Mouse (Mus musculus) urinary bladder, adult 18-20 months (tissue): ENCODE measurements at regions not wholly inside any gene's neighbourhood (a gene's known extent, or its start where the extent isn't known, plus 50 kb on each side); places are given as distances from the start of the nearest gene placed in this dataset.
A peak's percentile ranks its signal among the peaks of the same experiment; 100 is the strongest.

Experiments
- DNase-seq, 2 experiments: peaks; one replicate each; pipeline ENCODE4 v3.0.0; 2022; ENCODE audit warnings: low spot score in 2 of 2, mixed read lengths in 2 of 2

DNA sequence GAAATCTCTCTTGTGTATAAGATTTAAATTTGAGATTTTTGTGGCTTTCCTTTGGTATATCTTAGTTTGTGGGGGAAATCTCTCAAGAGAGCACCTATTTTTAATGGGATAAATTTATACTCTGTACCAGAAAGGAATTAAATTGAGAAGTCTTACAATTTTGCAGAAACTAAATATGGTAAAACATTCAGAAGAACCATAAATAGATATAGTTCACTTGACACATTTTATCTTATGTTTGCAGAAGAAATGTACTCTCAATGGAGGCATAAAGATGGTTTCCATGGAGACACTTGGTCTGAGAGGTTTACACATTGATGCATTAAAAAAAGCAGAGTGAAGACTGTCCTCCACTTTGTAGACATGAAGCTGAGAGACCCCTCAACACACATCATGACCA is 86.9 kb downstream of the Ndufa10 start:
- DNase-seq, result no peak

DNA sequence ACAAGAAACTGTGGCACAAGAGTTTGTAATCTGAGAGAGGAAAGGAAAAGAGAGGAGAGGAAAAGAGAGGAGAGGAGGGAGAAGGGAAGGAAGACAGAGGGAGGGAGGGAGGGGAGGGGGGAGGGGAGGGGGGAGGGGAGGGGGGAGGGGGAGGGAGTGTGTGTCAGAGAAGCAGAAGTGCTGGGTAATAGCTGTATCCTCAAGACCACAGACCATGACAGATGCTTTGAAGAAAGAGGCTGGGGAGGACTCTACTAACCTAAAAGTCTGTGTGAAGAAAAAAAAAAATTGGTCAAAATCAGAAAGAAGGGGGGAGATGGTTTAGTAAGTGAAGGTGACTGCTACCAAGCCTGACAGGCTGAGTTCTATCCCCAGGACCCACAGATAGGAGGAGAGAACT is 88.7 kb downstream of the Ndufa10 start:
- DNase-seq, result no peak

DNA sequence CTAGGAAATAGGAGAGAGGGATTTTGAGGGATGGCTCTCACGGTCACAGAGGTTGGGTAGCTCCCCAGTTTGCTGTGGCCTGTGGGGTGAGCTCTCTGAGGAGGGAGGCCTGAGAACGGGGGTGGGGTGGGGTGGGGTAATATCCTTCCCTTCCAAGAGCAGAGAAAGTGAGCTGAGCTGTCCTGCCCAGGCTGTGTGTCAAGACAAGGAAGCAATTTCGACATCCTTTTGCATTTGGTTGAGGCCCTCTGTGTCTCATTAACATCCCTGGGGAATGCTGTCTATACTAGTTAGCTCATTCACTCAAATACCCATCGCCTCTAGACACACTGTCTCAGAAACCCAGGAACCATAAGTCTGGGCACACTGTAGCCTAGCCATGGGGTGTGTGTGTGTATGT is 89.9 kb downstream of the Ndufa10 start:
- no peak for DNase-seq

DNA sequence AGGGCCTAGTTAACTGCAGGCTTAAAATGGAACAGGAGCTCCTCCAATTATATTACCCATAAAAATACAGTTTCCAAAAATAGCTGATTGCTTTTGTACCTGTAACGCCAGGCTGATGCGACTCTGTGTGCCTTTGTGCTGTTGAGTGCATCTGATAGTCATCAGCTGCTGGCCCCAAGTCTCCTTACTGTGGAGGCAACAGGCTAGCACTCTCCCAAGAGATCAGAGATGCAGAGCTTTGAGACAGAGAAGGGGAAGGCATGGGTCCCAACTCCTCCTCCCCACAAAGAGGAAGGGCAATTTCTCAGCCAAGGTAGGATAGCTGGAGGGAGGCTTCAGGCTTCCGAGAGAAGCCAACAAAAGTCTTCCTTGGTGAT is 94.2 kb downstream of the Ndufa10 start:
- DNase-seq, result no peak

DNA sequence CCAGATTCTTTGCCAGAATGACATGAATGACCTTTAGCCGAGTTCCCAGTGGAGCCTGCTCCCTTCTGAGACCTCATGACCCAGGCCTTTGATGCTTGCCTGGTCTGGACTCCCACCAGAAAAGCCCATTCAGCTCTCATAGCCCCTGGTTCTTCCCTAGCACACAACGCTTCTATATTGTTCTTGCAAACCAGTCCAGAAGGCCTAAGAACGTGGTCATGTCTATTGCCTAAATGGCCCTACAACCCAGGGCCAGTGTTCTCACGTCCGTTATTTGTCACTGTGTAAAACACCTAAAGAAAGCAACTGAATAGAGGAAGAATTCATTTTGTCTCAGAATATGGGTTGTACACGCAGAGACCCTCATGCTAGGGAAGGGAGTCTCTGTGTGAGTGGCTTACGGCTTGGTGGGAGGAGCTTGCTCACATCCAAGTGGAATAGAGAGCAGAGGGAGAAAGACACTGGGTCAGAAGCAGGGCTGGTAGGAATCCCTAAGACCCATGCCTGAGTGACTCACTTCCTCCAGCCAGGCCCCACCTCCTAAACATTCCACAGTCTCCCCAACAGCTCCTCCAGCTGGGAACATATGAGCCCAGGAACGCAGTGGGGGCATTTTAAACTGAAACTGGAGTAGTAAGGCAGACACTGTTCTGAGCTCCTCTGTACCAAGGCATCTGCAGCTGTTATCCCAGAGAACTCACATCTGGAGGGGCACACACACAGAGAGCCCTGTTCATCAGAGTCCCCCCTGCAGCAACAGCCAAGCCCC is 94.7 kb downstream of the Ndufa10 start:
- DNase-seq, result peak in 1 of 2 experiments; percentile 24

DNA sequence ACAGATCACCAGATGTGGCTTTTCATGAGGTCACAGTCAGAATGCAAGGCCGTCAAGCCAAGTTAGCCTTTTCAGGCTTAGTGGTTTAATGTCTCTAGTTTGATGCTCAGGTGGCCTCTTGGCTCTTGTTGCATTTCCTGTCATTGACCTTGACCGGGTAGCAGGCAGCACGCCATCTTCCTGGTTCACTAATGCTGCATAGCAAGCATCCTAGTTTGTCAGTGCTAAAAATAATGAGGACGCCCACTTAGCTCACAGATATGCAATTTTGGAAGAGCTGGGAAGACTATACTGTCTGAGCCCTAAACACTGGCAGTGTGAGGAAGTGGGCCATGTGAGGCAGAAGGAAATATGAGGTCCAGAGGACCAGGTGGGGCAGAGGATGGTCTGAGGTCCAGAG is 97.2 kb downstream of the Ndufa10 start:
- DNase-seq, result no peak

DNA sequence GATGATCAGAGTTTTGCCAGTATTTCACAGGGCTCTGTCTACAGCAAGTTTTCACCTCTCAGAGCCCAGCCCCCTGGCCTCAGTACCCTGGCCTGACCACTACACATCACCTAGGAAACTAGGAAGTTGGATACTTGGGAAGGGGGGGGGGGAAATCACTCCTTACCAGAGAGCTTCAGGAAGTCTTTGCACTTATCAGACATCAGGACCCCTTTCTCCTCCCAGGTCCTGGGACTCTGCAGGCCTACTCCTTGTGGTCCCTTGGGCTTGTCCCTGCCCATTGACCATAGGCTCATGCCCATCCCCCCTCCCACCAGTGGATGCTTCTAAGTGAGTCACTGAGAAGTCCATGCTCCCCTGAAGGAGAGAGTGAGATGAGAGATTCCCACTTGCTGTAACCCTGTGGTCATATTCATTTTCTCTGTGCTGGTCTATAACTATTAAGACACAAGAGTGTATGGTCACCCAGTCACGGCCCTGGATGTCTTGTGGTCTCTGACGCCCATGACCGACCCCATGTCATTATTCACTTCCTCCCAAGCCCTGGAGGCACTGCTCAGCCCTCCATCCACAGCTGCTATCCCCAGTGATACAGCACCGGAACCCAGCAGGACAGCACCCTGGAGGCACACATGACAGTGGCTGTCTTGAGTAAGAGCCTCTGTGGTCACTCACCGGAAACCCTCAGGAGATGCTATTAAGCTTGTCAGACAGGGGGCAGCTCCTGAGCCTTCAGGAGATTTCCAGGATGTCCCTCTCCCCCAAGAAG is 101.3 kb downstream of the Ndufa10 start:
- DNase-seq, result no peak

DNA sequence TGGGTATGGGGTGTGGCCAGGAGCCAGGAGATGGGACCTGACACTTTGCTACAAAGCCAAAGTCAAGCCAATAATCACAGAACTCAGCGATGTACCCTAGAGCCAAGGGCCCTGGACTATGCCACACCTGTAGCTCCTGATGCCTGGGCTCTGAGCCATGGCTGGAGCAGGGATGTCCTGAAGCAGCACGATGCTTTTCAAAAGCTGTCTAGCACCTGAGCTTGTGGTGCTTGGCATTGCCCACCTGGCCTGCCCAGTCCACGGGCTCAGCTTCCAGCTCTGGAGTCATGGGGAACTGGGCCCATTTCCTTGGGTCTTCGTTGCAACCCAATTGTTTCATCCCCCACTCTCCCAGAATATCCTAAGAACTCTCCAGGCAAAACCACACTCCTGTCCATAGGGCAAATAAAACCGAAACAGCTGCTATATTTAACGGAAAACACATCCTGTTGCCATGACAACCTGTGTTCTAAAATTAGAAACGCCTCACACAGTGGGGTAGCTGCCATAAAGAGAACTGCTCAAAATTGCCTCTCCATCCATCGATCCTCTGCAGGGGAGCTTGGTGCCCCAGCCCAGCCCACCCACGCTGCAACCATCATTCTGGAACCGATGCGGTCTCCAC is 102.2 kb downstream of the Ndufa10 start:
- no peak for DNase-seq

DNA sequence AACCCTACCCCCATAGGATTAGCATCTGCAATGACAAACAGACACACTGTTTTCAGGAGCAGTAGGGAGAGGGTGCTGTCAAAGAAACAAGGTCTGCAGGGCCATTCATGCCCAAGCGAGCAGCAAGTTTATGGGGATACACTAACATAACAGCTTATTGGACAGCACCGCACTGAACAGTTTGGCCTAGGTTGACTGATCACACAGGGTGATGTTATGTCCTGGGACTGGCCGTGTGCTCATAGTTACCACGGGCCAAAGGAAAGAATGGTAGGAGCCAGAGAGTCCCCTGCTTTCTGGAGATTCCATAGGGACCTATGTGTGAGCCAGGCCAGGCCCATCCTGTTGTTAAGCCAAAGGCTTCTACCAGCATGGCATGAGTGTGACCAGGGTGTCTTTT is 102.8 kb downstream of the Ndufa10 start:
- DNase-seq, result no peak

DNA sequence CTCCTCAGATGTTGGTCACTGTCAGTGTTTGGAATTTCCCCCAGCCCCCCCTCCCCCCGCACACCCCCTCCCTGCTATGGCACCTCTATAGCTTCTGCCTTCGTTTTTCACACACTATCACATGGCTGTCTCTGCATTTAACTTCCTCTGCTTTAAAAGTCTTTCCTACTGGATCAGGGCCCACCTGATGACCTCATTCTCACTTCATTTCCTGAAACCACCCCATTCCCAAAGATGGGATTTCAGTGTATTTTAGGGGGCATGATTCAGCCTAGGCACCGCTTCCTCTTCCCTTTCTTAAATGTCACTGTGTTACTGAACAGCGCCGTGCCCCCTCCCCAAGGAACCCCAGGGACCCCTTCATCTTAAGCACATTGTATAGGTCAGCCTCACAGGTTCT is 103.7 kb downstream of the Ndufa10 start:
- DNase-seq, result no peak

DNA sequence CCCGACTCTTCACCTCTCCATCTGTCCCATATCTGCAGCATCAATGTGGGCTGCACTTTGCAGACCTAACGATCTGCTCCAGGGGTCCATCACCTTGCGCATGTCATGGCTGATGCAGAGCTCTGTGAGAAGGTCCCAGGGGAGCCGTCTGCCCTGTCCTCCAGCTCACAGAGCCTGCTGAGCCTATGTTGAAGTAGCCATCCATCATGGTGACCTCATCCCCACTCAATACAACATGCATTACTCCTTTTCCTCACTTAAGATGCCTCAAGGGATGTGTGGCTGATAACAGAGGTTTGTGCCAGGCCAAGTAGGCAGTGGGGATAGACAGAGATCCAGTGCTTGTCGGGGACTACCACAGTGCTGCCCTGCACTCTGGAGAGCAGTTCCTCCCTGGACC is 107.4 kb downstream of the Ndufa10 start:
- DNase-seq, result no peak

DNA sequence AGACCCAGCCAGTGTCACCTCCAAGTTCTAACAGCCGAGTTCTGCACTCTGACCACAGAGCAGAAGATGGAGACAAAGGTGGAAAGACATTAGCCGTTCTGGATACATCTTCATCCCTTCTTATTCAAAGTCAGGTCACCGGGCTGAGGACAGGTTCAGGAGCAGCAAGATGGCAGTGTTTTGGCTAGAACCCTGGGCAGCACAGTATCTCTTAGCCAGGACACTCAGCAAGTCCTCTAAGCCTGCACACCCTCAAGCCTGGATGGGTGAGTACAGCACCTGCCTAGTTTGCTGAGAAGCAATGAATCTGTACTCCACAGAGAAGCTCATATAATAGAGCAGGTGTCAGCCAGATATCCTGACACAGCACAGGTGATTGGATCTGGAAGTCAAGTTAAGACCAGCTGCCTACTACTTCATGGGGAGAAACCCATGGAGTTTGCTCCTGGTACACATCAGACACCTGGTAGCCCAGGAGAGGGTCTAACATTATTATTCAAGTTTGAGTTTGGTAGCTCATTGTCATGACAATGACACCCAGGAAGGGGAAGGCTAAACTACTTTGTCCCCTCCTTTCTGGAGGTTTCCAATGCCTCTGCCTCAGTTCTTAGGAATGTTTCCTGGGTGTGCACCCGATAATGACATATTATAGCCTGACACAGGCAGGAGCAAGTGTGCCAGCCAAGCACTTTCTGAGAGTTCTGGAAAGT is 108.1 kb downstream of the Ndufa10 start:
- DNase-seq, result no peak

DNA sequence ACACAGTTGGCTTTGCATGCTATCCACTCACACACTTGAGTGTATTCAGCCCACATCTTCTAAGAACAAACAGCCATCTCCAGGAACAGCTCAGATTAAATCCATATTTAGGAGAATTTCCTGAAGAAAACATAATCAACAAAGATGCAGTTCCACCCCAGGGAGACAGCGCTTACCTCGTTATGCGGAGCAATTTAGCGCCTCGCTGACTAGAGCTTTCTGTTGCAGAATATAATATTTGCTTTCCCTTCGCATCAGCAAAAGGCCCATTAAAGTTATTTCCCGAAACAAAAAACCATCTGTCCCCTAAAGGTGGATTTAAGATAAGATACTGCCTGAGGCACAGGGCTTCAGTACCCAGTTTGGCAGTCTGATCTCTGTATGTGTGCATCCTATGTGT is 112.0 kb downstream of the Ndufa10 start:
- DNase-seq, result no peak

DNA sequence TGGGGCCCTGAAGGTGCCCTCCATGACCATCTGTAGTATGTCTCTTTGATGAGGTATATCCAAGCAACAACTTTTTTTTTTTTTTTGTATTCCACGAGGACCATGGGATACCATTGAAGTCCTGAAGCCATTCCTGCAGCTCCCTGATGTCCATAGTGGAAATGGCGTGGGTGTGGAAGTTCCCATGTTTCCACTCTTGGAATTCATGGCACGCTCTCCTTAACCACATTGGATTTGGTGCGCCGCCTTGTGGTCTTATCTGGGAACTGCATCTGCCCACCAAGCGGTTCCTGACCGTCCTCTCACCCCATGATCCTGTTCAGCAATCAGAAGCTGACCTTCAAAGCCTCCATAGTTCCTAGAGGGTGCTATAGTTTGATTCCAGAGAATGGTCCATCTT is 113.4 kb downstream of the Ndufa10 start:
- peak; percentile 17 to 43 for DNase-seq

DNA sequence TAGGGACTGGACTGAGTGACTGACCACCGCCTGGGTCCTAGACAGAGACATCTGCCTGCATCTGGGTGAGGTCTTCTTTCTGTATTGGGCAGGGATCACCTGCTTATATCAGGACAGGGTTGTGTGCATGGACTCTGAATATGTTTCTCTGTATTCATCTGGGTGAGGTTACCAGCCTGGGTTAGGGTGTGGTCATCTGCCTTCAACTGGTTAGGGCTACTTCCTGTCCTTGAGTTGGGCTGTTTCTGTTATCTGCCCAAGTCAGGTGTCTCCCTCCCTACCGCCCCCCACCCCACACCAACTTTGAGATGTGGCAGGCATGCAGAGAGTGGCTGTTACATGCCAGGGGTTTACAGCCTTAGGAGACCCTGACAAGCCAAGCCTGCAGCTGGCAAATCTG is 114.2 kb downstream of the Ndufa10 start:
- DNase-seq, result no peak

DNA sequence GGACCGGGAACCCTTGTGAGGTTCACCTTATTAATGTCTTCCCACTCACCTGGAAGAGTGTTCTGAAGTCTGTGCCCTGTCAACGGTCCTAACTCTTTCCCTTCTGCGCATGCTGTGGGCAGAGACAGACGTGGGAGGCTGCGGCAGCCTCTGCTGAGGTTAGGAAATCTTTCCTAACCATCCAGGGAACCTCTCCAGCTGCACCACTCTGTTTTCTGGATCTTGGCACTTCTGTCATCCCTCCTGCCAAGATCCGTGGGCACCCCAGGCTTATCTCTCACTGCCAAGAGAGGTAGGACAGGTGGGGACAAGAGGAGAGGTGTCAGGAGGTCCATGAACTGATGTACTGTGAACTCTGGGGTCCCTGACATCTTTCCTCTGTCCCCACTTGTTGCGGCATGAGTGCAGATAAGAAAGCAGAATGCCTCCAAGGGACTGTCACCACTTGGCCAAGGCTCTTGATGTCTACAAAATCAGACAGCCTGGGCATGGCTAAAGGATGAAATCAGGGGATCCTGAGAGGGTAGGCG is 114.8 kb downstream of the Ndufa10 start:
- no peak for DNase-seq

DNA sequence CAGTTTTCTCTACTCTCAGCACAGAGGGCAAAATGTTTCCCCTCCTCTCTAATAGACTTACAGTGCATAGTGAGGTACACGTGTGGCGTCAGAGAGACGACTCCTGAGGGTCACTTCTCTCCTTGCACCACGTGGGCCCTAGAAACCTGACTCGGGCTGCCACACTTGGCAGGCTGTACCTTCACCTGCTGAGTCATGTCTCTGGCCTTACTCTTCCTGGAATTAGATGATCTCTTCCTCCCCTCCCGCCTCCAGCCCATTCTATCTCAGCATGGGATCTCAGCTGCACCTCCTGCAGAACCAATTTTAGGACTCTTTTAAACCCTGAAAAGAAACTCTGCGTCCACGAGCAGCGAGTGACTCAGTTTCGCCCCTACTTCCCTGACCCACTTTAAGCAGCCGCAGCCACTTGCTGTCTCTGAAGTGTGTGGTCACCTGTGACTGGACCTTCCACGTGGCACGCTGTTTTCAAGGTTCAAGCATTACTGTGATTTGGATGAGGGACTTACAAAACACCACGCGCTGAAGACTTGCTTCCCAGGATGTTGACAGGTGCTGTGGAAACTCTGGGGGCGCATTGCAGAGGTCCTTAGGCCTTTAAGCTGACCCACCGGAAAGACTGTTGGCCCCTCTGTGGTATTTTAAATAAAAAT is 125.2 kb downstream of the Ndufa10 start:
- DNase-seq, result peak in 1 of 2 experiments; percentile 12

DNA sequence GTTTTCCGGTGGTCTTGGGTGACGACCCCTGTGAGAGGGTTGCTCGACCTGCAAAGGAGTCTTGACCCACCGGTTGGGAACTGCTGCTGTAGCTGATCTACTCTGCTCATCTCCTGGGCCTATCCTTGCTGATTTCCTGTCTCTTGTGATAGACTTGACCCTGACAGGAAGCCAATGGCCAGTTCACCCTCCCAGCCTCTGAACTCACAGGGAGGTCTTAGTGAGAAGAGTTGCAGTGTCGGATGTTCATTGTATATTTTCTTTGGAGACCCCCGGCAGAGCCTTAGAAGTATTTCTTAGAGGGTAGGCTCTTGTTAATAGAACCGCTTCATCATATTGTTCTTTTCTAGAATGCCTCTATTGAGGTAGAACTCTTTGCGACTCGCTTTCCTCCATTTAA is 126.0 kb downstream of the Ndufa10 start:
- no peak for DNase-seq

DNA sequence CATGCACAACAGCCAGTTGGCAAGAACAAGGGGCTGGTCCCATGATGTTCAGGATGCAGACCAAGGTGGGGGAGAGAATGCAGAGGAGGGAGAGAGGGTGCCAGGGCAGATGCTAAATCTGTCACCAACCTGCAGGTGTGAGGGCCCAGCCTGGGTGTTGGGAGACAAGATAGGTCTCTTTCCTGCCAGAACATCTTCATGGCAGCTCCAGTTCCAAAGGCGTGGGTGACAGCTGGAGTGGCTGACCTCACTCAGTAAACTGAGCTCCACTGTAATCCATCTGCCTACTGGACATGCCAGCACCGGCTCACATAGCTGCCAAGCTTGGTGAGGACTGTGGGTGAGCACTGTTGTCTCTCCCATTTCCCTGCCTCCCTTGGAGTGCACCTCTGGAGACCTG is 129.9 kb downstream of the Ndufa10 start:
- DNase-seq, result no peak

DNA sequence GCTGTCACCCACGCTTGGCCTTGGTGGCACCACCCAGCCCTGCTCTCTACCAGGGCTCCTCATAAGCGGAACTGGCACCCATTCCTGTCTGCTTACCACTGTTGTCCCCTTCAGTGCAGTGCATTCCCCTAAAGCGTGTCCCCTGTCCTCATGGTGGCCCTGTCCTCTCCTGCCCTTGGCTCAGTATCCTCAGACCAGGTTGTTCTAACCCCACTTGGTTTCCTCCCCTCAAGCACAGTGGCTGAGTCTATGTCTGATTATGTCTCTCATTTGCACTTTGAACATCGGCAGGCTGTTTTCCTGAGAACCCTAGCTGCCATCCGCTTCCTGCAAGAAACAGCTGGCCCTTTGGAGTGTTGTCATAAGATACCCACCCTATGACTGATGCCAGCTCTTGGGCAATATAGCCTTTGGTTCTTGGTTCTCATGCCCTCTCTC is 130.5 kb downstream of the Ndufa10 start:
- no peak for DNase-seq

DNA sequence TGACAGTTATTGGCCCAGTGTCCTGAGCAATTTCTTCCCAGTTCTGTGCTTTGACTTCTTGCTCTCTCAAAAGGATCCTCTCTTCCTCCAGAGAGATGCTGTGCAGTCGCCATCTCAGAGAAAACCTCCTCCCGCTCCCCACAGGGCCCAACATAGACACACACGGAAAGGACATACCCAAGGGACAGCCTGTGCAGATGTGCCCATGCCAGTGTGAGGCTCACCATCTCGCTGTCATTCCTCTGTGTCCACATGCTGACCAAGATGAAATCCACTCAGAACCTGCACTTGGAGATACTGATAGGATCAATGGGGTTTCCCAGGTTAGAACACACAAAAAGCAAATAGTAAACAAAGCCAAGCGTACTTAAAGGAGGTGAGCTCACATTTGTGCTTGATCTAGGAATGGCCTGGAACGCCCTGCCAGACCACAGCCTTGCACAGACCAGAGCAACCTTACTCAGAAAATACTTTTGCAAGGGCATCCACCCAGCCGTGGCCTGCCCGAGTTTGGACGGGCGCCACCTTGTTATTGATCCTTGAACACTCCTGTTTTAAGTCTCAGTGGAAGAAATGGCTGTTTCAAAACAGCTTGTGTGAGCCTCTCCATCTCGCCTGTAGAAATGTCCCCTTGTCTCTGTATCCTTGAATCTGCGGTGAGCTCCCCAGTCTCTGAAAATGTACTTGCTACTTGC is 131.7 kb downstream of the Ndufa10 start:
- DNase-seq, result peak in 1 of 2 experiments; percentile 18
